Mouse (Mus musculus): ENCODE measurements around the gene Notch1. TPM values are rescaled to one million over a fixed set of nuclear protein-coding genes. Genes with fewer than 3 reads are reported as not detected.

The Notch1 gene
- polyA plus RNA-seq, 1 experiment from 2014 or later, result 11.3 TPM

Other genes starting within 250 kb of the Notch1 start
- gene Ccdc187, start 222.1 kb downstream of the Notch1 start, polyA plus RNA-seq (2015; fragmentation: Nextera tagmentation; extraction: Ambion mirVana), result 0.36 and 0.37 TPM in 2 replicates
- 26.7 and 26.8 TPM in 2 replicates for gene Gpsm1, start 201.1 kb downstream of the Notch1 start, polyA plus RNA-seq (2015; fragmentation: Nextera tagmentation; extraction: Ambion mirVana)
- gene Dnlz, start 164.6 kb downstream of the Notch1 start, polyA plus RNA-seq (2015; fragmentation: Nextera tagmentation; extraction: Ambion mirVana), result 23.6 and 24.7 TPM in 2 replicates
- 0.79 and 0.91 TPM in 2 replicates for gene Card9, start 155.7 kb downstream of the Notch1 start, polyA plus RNA-seq (2015; fragmentation: Nextera tagmentation; extraction: Ambion mirVana)
- 19.7 and 25.2 TPM in 2 replicates for gene Snapc4, start 136.0 kb downstream of the Notch1 start, polyA plus RNA-seq (2015; fragmentation: Nextera tagmentation; extraction: Ambion mirVana)
- 88.2 and 90.6 TPM in 2 replicates for gene Entr1, start 127.3 kb downstream of the Notch1 start, polyA plus RNA-seq (2015; fragmentation: Nextera tagmentation; extraction: Ambion mirVana)
- gene Pmpca, start 127.3 kb downstream of the Notch1 start, polyA plus RNA-seq (2015; fragmentation: Nextera tagmentation; extraction: Ambion mirVana), result 101 and 105 TPM in 2 replicates
- 14.6 and 17.1 TPM in 2 replicates for gene Inpp5e, start 107.5 kb downstream of the Notch1 start, polyA plus RNA-seq (2015; fragmentation: Nextera tagmentation; extraction: Ambion mirVana)
- gene Sec16a, start 71.4 kb downstream of the Notch1 start, polyA plus RNA-seq (2015; fragmentation: Nextera tagmentation; extraction: Ambion mirVana), result 20.2 and 24.7 TPM in 2 replicates
- gene Egfl7, start 63.4 kb upstream of the Notch1 start, polyA plus RNA-seq (2015; fragmentation: Nextera tagmentation; extraction: Ambion mirVana), result 113 and 124 TPM in 2 replicates
- gene Gm20532, start 70.0 kb upstream of the Notch1 start, polyA plus RNA-seq (2015; fragmentation: Nextera tagmentation; extraction: Ambion mirVana), result not detected in 2 replicates
- gene Agpat2, start 87.8 kb upstream of the Notch1 start, polyA plus RNA-seq (2015; fragmentation: Nextera tagmentation; extraction: Ambion mirVana), result 79.9 and 90.3 TPM in 2 replicates
- 31.1 and 32.6 TPM in 2 replicates for gene Fam69b, start 111.8 kb upstream of the Notch1 start, polyA plus RNA-seq (2015; fragmentation: Nextera tagmentation; extraction: Ambion mirVana)
- not detected in 2 replicates for gene Lcn4, start 154.6 kb upstream of the Notch1 start, polyA plus RNA-seq (2015; fragmentation: Nextera tagmentation; extraction: Ambion mirVana)